Mouse (Mus musculus) liver, embryonic 11.5 days (tissue): Measurements from ENCODE around the gene Stxbp3. TPM values are rescaled to one million over a fixed set of nuclear protein-coding genes. Genes with fewer than 3 reads are reported as not detected.

ENCODE experiments used
- ATAC-seq: fragments of 200-750 bp; cut with Nextera tagmentation; replicated peaks from 2 replicates; pipeline ENCODE4 v1.8.0; 2017; ENCODE audit warnings: moderate number of reproducible peaks, mild to moderate bottlenecking, moderate TSS enrichment, moderate library complexity; ENCODE audit not compliant: low FRiP score
- DNase-seq: peaks from one replicate; pipeline ENCODE4 v3.0.0-alpha.2; 2017; ENCODE audit warnings: low spot score
- H3K27ac ChIP-seq: fragments of 300-500 bp; sonication (generic); 2 replicates; pipeline ENCODE4 v1.5.1; 2014; ENCODE audit warnings: mild to moderate bottlenecking, low read depth, low read length, control low read depth
- H3K27me3 ChIP-seq: fragments of 300-500 bp; sonication (generic); replicated peaks from 2 replicates; pipeline ENCODE4 v1.6.1; 2014; ENCODE audit warnings: low read length, mixed read lengths; ENCODE audit not compliant: control insufficient read depth, insufficient read depth
- H3K36me3 ChIP-seq: fragments of 300-500 bp; sonication (generic); 2 replicates; pipeline ENCODE4 v1.6.1; 2014; ENCODE audit warnings: mild to moderate bottlenecking, low read length, moderate library complexity, mixed read lengths; ENCODE audit not compliant: control insufficient read depth, insufficient read depth
- H3K4me1 ChIP-seq: fragments of 300-500 bp; sonication (generic); replicated peaks from 2 replicates; pipeline ENCODE4 v1.6.1; 2014; ENCODE audit warnings: low read length, mixed read lengths; ENCODE audit not compliant: control insufficient read depth, insufficient read depth
- H3K4me2 ChIP-seq: fragments of 300-500 bp; sonication (generic); 2 replicates; pipeline ENCODE4 v1.6.1; 2014; ENCODE audit warnings: mild to moderate bottlenecking, control low read depth, moderate library complexity
- H3K4me3 ChIP-seq: fragments of 300-500 bp; sonication (generic); 2 replicates; pipeline ENCODE4 v1.5.1; 2014; ENCODE audit warnings: low read depth, low read length, control low read depth
- H3K9ac ChIP-seq: fragments of 300-500 bp; sonication (generic); 2 replicates; pipeline ENCODE4 v1.6.1; 2014; ENCODE audit warnings: low read depth, low read length, control low read depth
- H3K9me3 ChIP-seq: fragments of 300-500 bp; sonication (generic); 2 replicates; pipeline ENCODE4 v1.6.1; 2016; ENCODE audit warnings: low read length, inconsistent platforms, mixed read lengths; ENCODE audit not compliant: control insufficient read depth
- WGBS: fragments of 180-500 bp; shearing (Covaris S2); extraction: QIAGEN DNeasy Blood & Tissue Kit; methylation state at CpG from one replicate; pipeline ENCODE4 v1.1.7; 2014; 5-methylcytosine and 5-hydroxymethylcytosine counted together
- polyA plus RNA-seq: library from polyadenylated mRNA; unstranded; fragments of >200 nt; fragmentation: Nextera tagmentation; extraction: Ambion mirVana; gene quantifications from 2 replicates; pipeline ENCODE4 v1.2.1, GENCODE M21; 2014

Stxbp3 gene
- polyA plus RNA-seq, 1 experiment from 2014 or later = 35.6 TPM

GRCm38 (mm10) chr3:108880544-108881507 is 40.5 kb upstream of the Stxbp3 start:
- DNase-seq = no peak
- 61% methylated on average over 28 of the region's 28 CpGs for WGBS
- no peak for ATAC-seq
- no peaks in the 10 kb centered on the region for H3K36me3 ChIP-seq
- no peak overlapping the region for H3K4me2 ChIP-seq
- no peaks in the 10 kb centered on the region for H3K9me3 ChIP-seq
- no peak overlapping the region for H3K27ac ChIP-seq
- no peak overlapping the region for H3K4me3 ChIP-seq
- peaks cover 10% of the 10 kb centered on the region for H3K4me1 ChIP-seq
- H3K27me3 ChIP-seq = no peaks in the 10 kb centered on the region
- H3K9ac ChIP-seq = no peak overlapping the region

- no peaks in the 10 kb centered on the region for H3K36me3 ChIP-seq
- ATAC-seq (no peak), DNase-seq (no peak)
- 47% methylated on average over 5 of the region's 5 CpGs for WGBS
- no peak overlapping the region for H3K9ac ChIP-seq
- H3K4me1 ChIP-seq = peaks cover 4% of the 10 kb centered on the region; the same call in 1 of the 2 replicates
- H3K9me3 ChIP-seq = no peaks in the 10 kb centered on the region
- H3K27me3 ChIP-seq = no peaks in the 10 kb centered on the region
- no peak overlapping the region for H3K27ac ChIP-seq
- H3K4me3 ChIP-seq = no peak overlapping the region
- no peak overlapping the region for H3K4me2 ChIP-seq
These were observed 39.6 kb upstream of the Stxbp3 start for GRCm38 (mm10) chr3:108879836-108880435.

GRCm38 (mm10) chr3:108879129-108879528 is 38.8 kb upstream of the Stxbp3 start:
- H3K27ac ChIP-seq = no peak overlapping the region
- no peaks in the 10 kb centered on the region for H3K36me3 ChIP-seq
- no peak overlapping the region for H3K4me2 ChIP-seq
- no peak overlapping the region for H3K4me3 ChIP-seq
- DNase-seq = no peak
- H3K27me3 ChIP-seq = no peaks in the 10 kb centered on the region
- H3K9me3 ChIP-seq = no peaks in the 10 kb centered on the region
- WGBS = 90% methylated on average over 2 of the region's 2 CpGs
- no peak overlapping the region for H3K9ac ChIP-seq
- peaks cover 4% of the 10 kb centered on the region; the same call in 1 of the 2 replicates for H3K4me1 ChIP-seq
- no peak for ATAC-seq

GRCm38 (mm10) chr3:108870631-108871030 is 30.3 kb upstream of the Stxbp3 start:
- Histone ChIP-seq H3K9ac (no peak overlapping the region), H3K4me2 (no peak overlapping the region), H3K4me3 (no peak overlapping the region), H3K27me3 (no peaks in the 10 kb centered on the region), H3K4me1 (no peaks in the 10 kb centered on the region), H3K27ac (no peak overlapping the region), H3K9me3 (no peaks in the 10 kb centered on the region), H3K36me3 (no peaks in the 10 kb centered on the region)
- no peak for ATAC-seq
- 82% methylated on average over 6 of the region's 6 CpGs for WGBS
- no peak for DNase-seq

GRCm38 (mm10) chr3:108867449-108867848 is 27.1 kb upstream of the Stxbp3 start:
- no peak overlapping the region for H3K4me3 ChIP-seq
- no peaks in the 10 kb centered on the region for H3K36me3 ChIP-seq
- 82% methylated on average over 3 of the region's 3 CpGs for WGBS
- no peaks in the 10 kb centered on the region for H3K27me3 ChIP-seq
- ATAC-seq (no peak), DNase-seq (no peak)
- H3K4me2 ChIP-seq = no peak overlapping the region
- no peaks in the 10 kb centered on the region for H3K9me3 ChIP-seq
- H3K27ac ChIP-seq = no peak overlapping the region
- H3K9ac ChIP-seq = no peak overlapping the region
- no peaks in the 10 kb centered on the region for H3K4me1 ChIP-seq

- H3K36me3 ChIP-seq = no peaks in the 10 kb centered on the region
- ATAC-seq (no peak), DNase-seq (no peak)
- WGBS = 86% methylated on average over 3 of the region's 3 CpGs
- H3K27me3 ChIP-seq = no peaks in the 10 kb centered on the region
- H3K4me2 ChIP-seq = no peak overlapping the region
- no peaks in the 10 kb centered on the region for H3K9me3 ChIP-seq
- no peak overlapping the region for H3K9ac ChIP-seq
- no peak overlapping the region for H3K27ac ChIP-seq
- H3K4me3 ChIP-seq = no peak overlapping the region
- no peaks in the 10 kb centered on the region for H3K4me1 ChIP-seq
These were observed 25.4 kb upstream of the Stxbp3 start for GRCm38 (mm10) chr3:108865676-108866075.

- no peak for ATAC-seq
- Histone ChIP-seq H3K4me3 (no peak overlapping the region), H3K4me2 (no peak overlapping the region), H3K9me3 (no peaks in the 10 kb centered on the region), H3K36me3 (no peaks in the 10 kb centered on the region), H3K27ac (no peak overlapping the region), H3K27me3 (no peaks in the 10 kb centered on the region), H3K4me1 (no peaks in the 10 kb centered on the region), H3K9ac (no peak overlapping the region)
- 45% methylated on average over 3 of the region's 3 CpGs for WGBS
- DNase-seq = no peak
These were observed 24.8 kb upstream of the Stxbp3 start for GRCm38 (mm10) chr3:108865129-108865528.

GRCm38 (mm10) chr3:108863091-108863490 is 22.8 kb upstream of the Stxbp3 start:
- Histone ChIP-seq H3K27me3 (no peaks in the 10 kb centered on the region), H3K4me2 (no peak overlapping the region), H3K36me3 (no peaks in the 10 kb centered on the region), H3K9ac (no peak overlapping the region), H3K4me1 (no peaks in the 10 kb centered on the region), H3K4me3 (no peak overlapping the region), H3K9me3 (no peaks in the 10 kb centered on the region), H3K27ac (no peak overlapping the region)
- ATAC-seq (no peak), DNase-seq (no peak)
- WGBS = 86% methylated on average over 10 of the region's 10 CpGs
